Mouse (Mus musculus): ENCODE measurements around the gene Kank4.

DNA sequence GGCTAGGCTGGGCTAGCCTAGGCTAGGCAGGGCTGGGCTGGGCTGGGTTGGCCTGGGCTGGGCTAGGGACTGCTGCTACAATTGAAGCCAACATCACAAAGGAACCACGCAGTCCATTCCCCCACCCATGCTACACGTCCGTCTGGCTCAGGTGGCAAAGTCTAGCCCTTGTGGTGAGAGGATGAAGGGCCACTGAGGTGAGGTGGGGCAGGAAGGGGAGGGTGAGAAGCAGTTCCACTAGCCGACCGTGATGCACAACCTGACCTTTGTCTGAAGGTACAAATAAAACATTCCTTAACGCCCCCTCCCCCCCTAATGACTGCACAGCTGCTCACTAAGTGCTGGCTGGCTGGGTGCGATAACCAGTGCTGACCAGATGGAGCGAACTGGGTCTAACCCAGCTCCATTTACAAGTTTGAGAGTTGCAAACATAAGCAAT, 28.4 kb upstream of the Kank4 start:
- no peak for TF ChIP-seq CTCF (IDR thresholded peaks at IDR 0.05; ENCODE audit: borderline replicate concordance, insufficient read depth, low read length)
- no peak for TF ChIP-seq POLR2A (IDR thresholded peaks at IDR 0.05; ENCODE audit: low read depth, low read length)
